Comparison of ENCODE assay signal across 7 mouse cellular contexts in the genomic region with DNA sequence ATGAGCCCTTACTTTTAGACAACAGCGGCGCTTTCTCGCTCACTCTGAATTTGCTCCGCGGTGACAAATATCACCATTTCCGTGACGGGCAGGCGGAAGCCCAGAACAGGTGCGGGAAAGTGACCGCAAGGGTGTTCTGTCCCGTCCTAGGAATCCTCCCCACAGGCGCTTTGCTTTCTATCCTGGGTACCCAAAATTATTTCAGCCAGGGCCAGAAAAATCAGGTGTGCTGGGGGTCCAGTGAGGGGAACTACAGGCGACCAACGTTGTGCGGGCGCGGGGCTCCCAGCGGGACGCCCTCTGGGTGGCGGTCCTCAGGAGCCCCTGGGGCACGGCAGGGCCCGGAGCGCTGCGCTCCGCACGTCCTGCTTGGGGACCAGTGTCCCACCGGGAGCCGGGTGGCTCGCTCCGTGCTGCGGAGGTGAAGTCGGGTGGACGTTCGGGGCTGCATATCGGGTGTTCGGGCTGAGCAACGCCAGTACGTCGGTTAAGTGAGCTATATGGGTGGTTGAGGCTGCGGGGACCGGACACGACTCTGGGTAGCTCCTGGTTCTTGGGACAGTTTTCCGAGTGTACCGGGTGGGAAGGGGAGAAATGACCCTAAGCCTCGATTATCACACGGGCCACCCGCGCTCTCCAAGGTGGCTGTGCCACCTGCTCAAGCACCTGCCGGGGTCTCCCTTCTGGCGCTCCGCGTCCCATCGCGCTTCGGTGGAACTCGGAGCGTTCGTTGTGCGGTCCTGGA.
DNase-seq lines count a peak whose midpoint lies in the region; ATAC-seq and TF ChIP-seq lines count a peak whose summit lies in the region.

No protein-coding gene starts in this region.

- H3K36me3 ChIP-seq in lung, embryonic 15.5 days, result no peaks in the 10 kb centered on the region
- no peaks in the 10 kb centered on the region for H3K36me3 ChIP-seq in forebrain, postnatal 0 days (ENCODE audit: insufficient read depth)
- H3K36me3 ChIP-seq in liver, embryonic 12.5 days, result no peaks in the 10 kb centered on the region
- H3K36me3 ChIP-seq in stomach, embryonic 16.5 days (ENCODE audit: control insufficient read depth, insufficient read depth, low read length), result no peaks in the 10 kb centered on the region

- peaks cover 15% of the 10 kb centered on the region for H3K4me1 ChIP-seq in lung, embryonic 15.5 days
- 0 out of 2 replicates have a peak, but pooled peaks cover 10% of the 10 kb centered on the region for H3K4me1 ChIP-seq in forebrain, postnatal 0 days (ENCODE audit: insufficient read depth)
- no peaks in the 10 kb centered on the region for H3K4me1 ChIP-seq in liver, embryonic 12.5 days
- H3K4me1 ChIP-seq in stomach, embryonic 16.5 days (ENCODE audit: control insufficient read depth, insufficient read depth, low read length), result 0 out of 2 replicates have a peak, but pooled peaks cover 9% of the 10 kb centered on the region

- H3K9me3 ChIP-seq in lung, embryonic 15.5 days, result no peaks in the 10 kb centered on the region
- H3K9me3 ChIP-seq in forebrain, postnatal 0 days (ENCODE audit: low read length), result no peaks in the 10 kb centered on the region
- no peaks in the 10 kb centered on the region for H3K9me3 ChIP-seq in liver, embryonic 12.5 days (replicated peaks)
- no peaks in the 10 kb centered on the region for H3K9me3 ChIP-seq in stomach, embryonic 16.5 days (replicated peaks; ENCODE audit: control insufficient read depth, low read length)

- no peak for TF ChIP-seq CTCF in forebrain, postnatal 0 days (IDR thresholded peaks at IDR 0.05; ENCODE audit: low read depth)

- no peak for ATAC-seq in lung, embryonic 15.5 days (ENCODE audit: borderline replicate concordance, extremely low read depth, low FRiP score, low TSS enrichment)
- no peak for ATAC-seq in forebrain, postnatal 0 days
- no peak for ATAC-seq in liver, embryonic 12.5 days
- no peak for ATAC-seq in stomach, embryonic 16.5 days (ENCODE audit: insufficient read depth, low FRiP score)

- 2% methylated on average over 58 of the region's 59 CpGs for WGBS in lung, embryonic 15.5 days
- WGBS in forebrain, postnatal 0 days, result 1% methylated on average over 59 of the region's 59 CpGs
- WGBS in liver, embryonic 12.5 days (ENCODE audit: insufficient replicate concordance), result 3% methylated on average over 59 of the region's 59 CpGs
- WGBS in stomach, embryonic 16.5 days, result 3% methylated on average over 59 of the region's 59 CpGs

- peaks cover 86% of the 10 kb centered on the region for H3K27me3 ChIP-seq in lung, embryonic 15.5 days
- H3K27me3 ChIP-seq in forebrain, postnatal 0 days (ENCODE audit: insufficient read depth, low read length), result peaks cover 54% of the 10 kb centered on the region
- peaks cover 100% of the 10 kb centered on the region for H3K27me3 ChIP-seq in liver, embryonic 12.5 days (replicated peaks)
- H3K27me3 ChIP-seq in stomach, embryonic 16.5 days (ENCODE audit: control insufficient read depth, insufficient read depth, low read length), result peaks cover 71% of the 10 kb centered on the region

- no peak overlapping the region for H3K27ac ChIP-seq in lung, embryonic 15.5 days
- H3K27ac ChIP-seq in forebrain, postnatal 0 days (ENCODE audit: low read depth, low read length), result no peak overlapping the region
- no peak overlapping the region for H3K27ac ChIP-seq in liver, embryonic 12.5 days
- no peak overlapping the region for H3K27ac ChIP-seq in stomach, embryonic 16.5 days (ENCODE audit: low read length)

- H3K9ac ChIP-seq in lung, embryonic 15.5 days, result no peak overlapping the region
- H3K9ac ChIP-seq in forebrain, postnatal 0 days, result no peak overlapping the region
- no peak overlapping the region for H3K9ac ChIP-seq in liver, embryonic 12.5 days
- no peak overlapping the region for H3K9ac ChIP-seq in stomach, embryonic 16.5 days (ENCODE audit: low read length)

- DNase-seq in lung, postnatal 10 days, result no peak
- DNase-seq in forebrain, postnatal 0 days, result no peak
- no peak for DNase-seq in spleen, adult 12 weeks (ENCODE audit: low spot score)
- DNase-seq in frontal cortex, postnatal 25 days (ENCODE audit: low spot score in 2 of 2), result no peak

- H3K4me2 ChIP-seq in lung, embryonic 15.5 days, result peak overlapping the region; percentile 78
- peak overlapping the region; percentile 80 for H3K4me2 ChIP-seq in forebrain, postnatal 0 days (ENCODE audit: low read depth)
- peak overlapping the region; percentile 64 for H3K4me2 ChIP-seq in liver, embryonic 12.5 days
- H3K4me2 ChIP-seq in stomach, embryonic 16.5 days (ENCODE audit: low read depth, low read length), result peak overlapping the region; percentile 71

- H3K4me3 ChIP-seq in lung, embryonic 15.5 days, result peak overlapping the region; percentile 42
- H3K4me3 ChIP-seq in forebrain, postnatal 0 days (ENCODE audit: low read depth, low read length), result peak overlapping the region; percentile 46
- peak overlapping the region; percentile 39 for H3K4me3 ChIP-seq in liver, embryonic 12.5 days
- peak overlapping the region; percentile 49 for H3K4me3 ChIP-seq in stomach, embryonic 16.5 days (replicated peaks; ENCODE audit: low read length)
